Mouse (Mus musculus) cerebellum, adult 8-10 months (tissue): ENCODE results near the gene Atr.

Experiments used
- DNase-seq: peaks from one replicate; pipeline ENCODE4 v3.0.0; 2022

The Atr gene

GRCm38 (mm10) chr9:95857414-95858026 is at the start of gene Atr:
TSS of gene Atr (plus strand) at chr9:95857597.
- DNase-seq = peak; percentile 92

- no peak for DNase-seq
Measured at GRCm38 (mm10) chr9:95809596-95809995, 47.8 kb upstream of the Atr start.

- DNase-seq = no peak
Measured at GRCm38 (mm10) chr9:95811817-95812216, 45.6 kb upstream of the Atr start.

GRCm38 (mm10) chr9:95813721-95814531 is 43.5 kb upstream of the Atr start:
- no peak for DNase-seq

- no peak for DNase-seq
Measured at GRCm38 (mm10) chr9:95815015-95815673, 42.3 kb upstream of the Atr start.

GRCm38 (mm10) chr9:95815706-95816105 is 41.7 kb upstream of the Atr start:
- no peak for DNase-seq

GRCm38 (mm10) chr9:95822531-95822930 is 34.9 kb upstream of the Atr start:
- no peak for DNase-seq

GRCm38 (mm10) chr9:95827565-95827964 is 29.8 kb upstream of the Atr start:
- DNase-seq = no peak

GRCm38 (mm10) chr9:95832758-95833157 is 24.6 kb upstream of the Atr start:
- DNase-seq = no peak

GRCm38 (mm10) chr9:95834799-95835198 is 22.6 kb upstream of the Atr start:
- no peak for DNase-seq

GRCm38 (mm10) chr9:95835741-95836140 is 21.7 kb upstream of the Atr start:
- DNase-seq = no peak

GRCm38 (mm10) chr9:95839424-95839823 is 18.0 kb upstream of the Atr start:
- DNase-seq = no peak

- DNase-seq = peak; percentile 99
Measured at GRCm38 (mm10) chr9:95844825-95845460, 12.5 kb upstream of the Atr start, which contains the start of gene Pls1. TSS of gene Pls1 (minus strand) at chr9:95845311.

- no peak for DNase-seq
Measured at GRCm38 (mm10) chr9:95845711-95846110, 11.7 kb upstream of the Atr start.

GRCm38 (mm10) chr9:95851671-95852070 is 5.7 kb upstream of the Atr start:
- no peak for DNase-seq

GRCm38 (mm10) chr9:95852896-95853295 is 4.5 kb upstream of the Atr start:
- peak; percentile 78 for DNase-seq

- DNase-seq = no peak
Measured at GRCm38 (mm10) chr9:95854891-95855290, 2.5 kb upstream of the Atr start.

- DNase-seq = no peak
Measured at GRCm38 (mm10) chr9:95856004-95856403, 1.4 kb upstream of the Atr start.

- DNase-seq = no peak
Measured at GRCm38 (mm10) chr9:95858027-95858570, 702 bp downstream of the Atr start.

GRCm38 (mm10) chr9:95878246-95878645 is 20.8 kb downstream of the Atr start:
- DNase-seq = no peak

GRCm38 (mm10) chr9:95882751-95883150 is 25.4 kb downstream of the Atr start:
- no peak for DNase-seq

- no peak for DNase-seq
Measured at GRCm38 (mm10) chr9:95897392-95897791, 40.0 kb downstream of the Atr start.

- DNase-seq = no peak
Measured at GRCm38 (mm10) chr9:95932855-95933254, 75.5 kb downstream of the Atr start.
